Mouse (Mus musculus): ENCODE measurements at regions not wholly inside any gene's neighbourhood (a gene's known extent, or its start where the extent isn't known, plus 50 kb on each side); places are given as distances from the start of the nearest gene placed in this dataset.

DNA sequence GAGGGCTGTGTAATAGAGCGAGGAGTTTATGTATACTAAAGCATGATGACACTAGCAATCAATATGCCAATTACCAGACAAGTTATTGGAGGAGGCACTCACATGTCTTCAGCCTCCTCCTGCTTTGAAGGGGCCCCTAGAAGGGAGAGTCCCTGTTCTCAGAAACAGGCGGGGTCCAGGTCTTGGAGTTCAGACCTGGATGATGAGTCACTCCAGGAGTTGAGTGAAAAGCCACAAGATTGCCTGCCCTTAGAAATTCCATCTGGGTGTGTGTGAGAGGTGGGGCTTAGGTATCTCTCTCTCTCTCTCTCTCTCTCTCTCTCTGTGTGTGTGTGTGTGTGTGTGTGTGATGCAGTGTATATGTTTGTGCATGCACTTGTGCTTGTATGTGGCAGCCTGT is 62.8 kb upstream of the Nr2f2 start:
- TF ChIP-seq POLR2A (IDR thresholded peaks at IDR 0.05; ENCODE audit: insufficient read depth, low read depth, low read length) (no peak), CTCF (IDR thresholded peaks at IDR 0.05; ENCODE audit: insufficient read depth, low read depth, low read length) (no peak)
